Mouse (Mus musculus): ENCODE data around the gene Pign. TPM values are rescaled to one million over a fixed set of nuclear protein-coding genes. Genes with fewer than 3 reads are reported as not detected.

Pign gene
- polyA plus RNA-seq, 1 experiment from 2014 or later = 14.8 TPM

GRCm38 (mm10) chr1:105553130-105553529 lies 110.3 kb downstream of the Pign start:
- H3K36me3 ChIP-seq (ENCODE audit: control insufficient read depth, insufficient read depth, low read length) = no peaks in the 10 kb centered on the region
- no peak overlapping the region for H3K4me3 ChIP-seq (ENCODE audit: low read depth, low read length)
- no peak overlapping the region for H3K4me2 ChIP-seq
- no peaks in the 10 kb centered on the region for H3K27me3 ChIP-seq (ENCODE audit: control insufficient read depth, insufficient read depth, low read length)
- H3K27ac ChIP-seq (ENCODE audit: low read depth, low read length) = no peak overlapping the region
- H3K9me3 ChIP-seq (replicated peaks; ENCODE audit: control insufficient read depth, low read length) = no peaks in the 10 kb centered on the region
- 85% methylated on average over 3 of the region's 3 CpGs for WGBS (ENCODE audit: insufficient replicate concordance)
- H3K4me1 ChIP-seq (ENCODE audit: control insufficient read depth, insufficient read depth, low read length) = no peaks in the 10 kb centered on the region
- no peak for ATAC-seq (replicated peaks; ENCODE audit: insufficient number of reproducible peaks, low FRiP score, low TSS enrichment)
- no peak overlapping the region for H3K9ac ChIP-seq (ENCODE audit: low read depth, low read length)

- Histone ChIP-seq H3K9me3 (replicated peaks; ENCODE audit: control insufficient read depth, low read length) (no peaks in the 10 kb centered on the region), H3K9ac (ENCODE audit: low read depth, low read length) (no peak overlapping the region), H3K27ac (ENCODE audit: low read depth, low read length) (no peak overlapping the region), H3K36me3 (ENCODE audit: control insufficient read depth, insufficient read depth, low read length) (no peaks in the 10 kb centered on the region), H3K27me3 (ENCODE audit: control insufficient read depth, insufficient read depth, low read length) (no peaks in the 10 kb centered on the region), H3K4me3 (ENCODE audit: low read depth, low read length) (no peak overlapping the region), H3K4me1 (ENCODE audit: control insufficient read depth, insufficient read depth, low read length) (no peaks in the 10 kb centered on the region), H3K4me2 (no peak overlapping the region)
- ATAC-seq (replicated peaks; ENCODE audit: insufficient number of reproducible peaks, low FRiP score, low TSS enrichment) = no peak
Observed at GRCm38 (mm10) chr1:105550163-105550562, 113.3 kb downstream of the Pign start.

DNA sequence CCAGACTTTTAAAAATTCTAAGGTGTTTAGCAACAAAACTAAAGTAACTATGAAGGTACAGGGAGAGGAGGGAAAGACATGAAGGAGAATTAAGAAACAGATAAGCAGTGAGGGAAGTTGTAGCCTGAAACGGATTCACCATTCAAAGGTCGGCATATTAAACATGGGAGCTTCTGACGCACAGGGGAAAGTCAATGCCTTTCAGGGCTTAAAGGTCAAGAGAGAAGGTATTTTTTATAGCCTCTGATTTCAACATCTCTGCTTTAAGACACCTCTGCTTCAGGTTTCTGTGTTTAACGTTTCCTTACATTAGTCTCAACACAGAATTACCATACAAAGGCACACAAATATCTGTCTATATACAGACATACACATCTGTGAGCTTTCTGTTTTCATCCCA lies 113.8 kb downstream of the Pign start:
- H3K4me1 ChIP-seq (ENCODE audit: control insufficient read depth, insufficient read depth, low read length) = no peaks in the 10 kb centered on the region
- H3K4me2 ChIP-seq = no peak overlapping the region
- no peaks in the 10 kb centered on the region for H3K27me3 ChIP-seq (ENCODE audit: control insufficient read depth, insufficient read depth, low read length)
- 85% methylated on average over 4 of the region's 4 CpGs for WGBS (ENCODE audit: insufficient replicate concordance)
- no peaks in the 10 kb centered on the region for H3K9me3 ChIP-seq (replicated peaks; ENCODE audit: control insufficient read depth, low read length)
- H3K27ac ChIP-seq (ENCODE audit: low read depth, low read length) = no peak overlapping the region
- no peak for ATAC-seq (replicated peaks; ENCODE audit: insufficient number of reproducible peaks, low FRiP score, low TSS enrichment)
- no peak overlapping the region for H3K4me3 ChIP-seq (ENCODE audit: low read depth, low read length)
- no peak overlapping the region for H3K9ac ChIP-seq (ENCODE audit: low read depth, low read length)
- no peaks in the 10 kb centered on the region for H3K36me3 ChIP-seq (ENCODE audit: control insufficient read depth, insufficient read depth, low read length)

- no peak overlapping the region for H3K4me2 ChIP-seq
- H3K27me3 ChIP-seq (ENCODE audit: control insufficient read depth, insufficient read depth, low read length) = no peaks in the 10 kb centered on the region
- peaks cover 8% of the 10 kb centered on the region for H3K36me3 ChIP-seq (ENCODE audit: control insufficient read depth, insufficient read depth, low read length)
- H3K27ac ChIP-seq (ENCODE audit: low read depth, low read length) = no peak overlapping the region
- ATAC-seq (replicated peaks; ENCODE audit: insufficient number of reproducible peaks, low FRiP score, low TSS enrichment) = no peak
- H3K9ac ChIP-seq (ENCODE audit: low read depth, low read length) = no peak overlapping the region
- H3K4me3 ChIP-seq (ENCODE audit: low read depth, low read length) = no peak overlapping the region
- 83% methylated on average over 1 of the region's 1 CpGs for WGBS (ENCODE audit: insufficient replicate concordance)
- H3K9me3 ChIP-seq (replicated peaks; ENCODE audit: control insufficient read depth, low read length) = no peaks in the 10 kb centered on the region
- no peaks in the 10 kb centered on the region for H3K4me1 ChIP-seq (ENCODE audit: control insufficient read depth, insufficient read depth, low read length)
Observed at GRCm38 (mm10) chr1:105543051-105543450, 120.4 kb downstream of the Pign start.

GRCm38 (mm10) chr1:105523768-105524167 lies 139.7 kb downstream of the Pign start:
- 49% methylated on average over 2 of the region's 2 CpGs for WGBS (ENCODE audit: insufficient replicate concordance)
- H3K36me3 ChIP-seq (ENCODE audit: control insufficient read depth, insufficient read depth, low read length) = peaks cover 4% of the 10 kb centered on the region; the same call in 1 of the 2 replicates
- no peak overlapping the region for H3K27ac ChIP-seq (ENCODE audit: low read depth, low read length)
- no peak overlapping the region for H3K4me3 ChIP-seq (ENCODE audit: low read depth, low read length)
- no peak for ATAC-seq (replicated peaks; ENCODE audit: insufficient number of reproducible peaks, low FRiP score, low TSS enrichment)
- no peak overlapping the region for H3K4me2 ChIP-seq
- H3K9ac ChIP-seq (ENCODE audit: low read depth, low read length) = no peak overlapping the region
- no peaks in the 10 kb centered on the region for H3K27me3 ChIP-seq (ENCODE audit: control insufficient read depth, insufficient read depth, low read length)
- no peaks in the 10 kb centered on the region for H3K4me1 ChIP-seq (ENCODE audit: control insufficient read depth, insufficient read depth, low read length)
- H3K9me3 ChIP-seq (replicated peaks; ENCODE audit: control insufficient read depth, low read length) = no peaks in the 10 kb centered on the region

- 75% methylated on average over 2 of the region's 2 CpGs for WGBS (ENCODE audit: insufficient replicate concordance)
- H3K9ac ChIP-seq (ENCODE audit: low read depth, low read length) = no peak overlapping the region
- peaks cover 4% of the 10 kb centered on the region; the same call in 1 of the 2 replicates for H3K36me3 ChIP-seq (ENCODE audit: control insufficient read depth, insufficient read depth, low read length)
- no peak for ATAC-seq (replicated peaks; ENCODE audit: insufficient number of reproducible peaks, low FRiP score, low TSS enrichment)
- H3K27ac ChIP-seq (ENCODE audit: low read depth, low read length) = no peak overlapping the region
- no peak overlapping the region for H3K4me3 ChIP-seq (ENCODE audit: low read depth, low read length)
- no peaks in the 10 kb centered on the region for H3K9me3 ChIP-seq (replicated peaks; ENCODE audit: control insufficient read depth, low read length)
- H3K4me2 ChIP-seq = no peak overlapping the region
- no peaks in the 10 kb centered on the region for H3K4me1 ChIP-seq (ENCODE audit: control insufficient read depth, insufficient read depth, low read length)
- H3K27me3 ChIP-seq (ENCODE audit: control insufficient read depth, insufficient read depth, low read length) = no peaks in the 10 kb centered on the region
Observed at GRCm38 (mm10) chr1:105522321-105522720, 141.2 kb downstream of the Pign start.

DNA sequence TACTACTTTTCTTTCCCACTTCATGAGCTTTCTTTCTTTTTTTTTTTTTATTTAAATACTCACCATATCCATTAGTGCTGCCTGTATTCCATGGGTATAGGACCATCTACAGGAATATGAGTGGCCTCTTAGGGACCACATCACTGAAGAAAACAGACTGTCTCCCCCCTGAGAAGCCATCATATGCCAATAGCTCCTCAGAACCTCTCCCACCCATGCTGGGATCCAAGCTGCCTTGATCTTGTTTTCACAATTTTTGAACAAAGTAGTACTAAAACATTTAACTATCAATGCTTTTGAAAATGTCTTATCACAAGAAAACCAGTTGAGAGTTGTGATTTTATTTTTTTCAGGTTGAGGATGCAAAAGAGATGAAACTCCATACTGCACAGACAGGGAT lies 145.4 kb downstream of the Pign start:
- H3K4me3 ChIP-seq (ENCODE audit: low read depth, low read length) = no peak overlapping the region
- no peak overlapping the region for H3K9ac ChIP-seq (ENCODE audit: low read depth, low read length)
- H3K4me1 ChIP-seq (ENCODE audit: control insufficient read depth, insufficient read depth, low read length) = no peaks in the 10 kb centered on the region
- no peaks in the 10 kb centered on the region for H3K27me3 ChIP-seq (ENCODE audit: control insufficient read depth, insufficient read depth, low read length)
- no peaks in the 10 kb centered on the region for H3K9me3 ChIP-seq (replicated peaks; ENCODE audit: control insufficient read depth, low read length)
- no peak for ATAC-seq (replicated peaks; ENCODE audit: insufficient number of reproducible peaks, low FRiP score, low TSS enrichment)
- H3K4me2 ChIP-seq = no peak overlapping the region
- peaks cover 4% of the 10 kb centered on the region; the same call in 1 of the 2 replicates for H3K36me3 ChIP-seq (ENCODE audit: control insufficient read depth, insufficient read depth, low read length)
- H3K27ac ChIP-seq (ENCODE audit: low read depth, low read length) = no peak overlapping the region

DNA sequence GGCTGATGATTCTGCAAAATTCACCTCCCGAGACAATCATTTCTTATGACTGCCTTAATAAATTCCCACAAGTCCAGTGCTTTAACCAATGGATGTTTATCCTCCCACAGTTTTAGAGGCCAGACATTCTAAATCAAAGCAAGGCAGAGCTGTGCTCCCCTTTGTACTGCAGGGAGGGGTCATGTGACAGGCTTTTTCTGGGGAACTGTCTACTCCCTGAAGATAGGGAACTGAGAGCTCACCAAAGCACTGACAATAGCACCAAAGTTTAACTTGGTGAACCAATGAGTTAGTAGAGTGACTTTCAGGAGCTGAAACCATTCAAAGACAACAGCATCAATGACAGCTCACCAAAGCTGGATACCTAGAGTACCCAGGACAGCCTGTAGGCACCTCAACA lies 156.4 kb downstream of the Pign start:
- Histone ChIP-seq H3K4me2 (no peak overlapping the region), H3K27me3 (ENCODE audit: control insufficient read depth, insufficient read depth, low read length) (no peaks in the 10 kb centered on the region), H3K9me3 (replicated peaks; ENCODE audit: control insufficient read depth, low read length) (no peaks in the 10 kb centered on the region), H3K36me3 (ENCODE audit: control insufficient read depth, insufficient read depth, low read length) (no peaks in the 10 kb centered on the region), H3K4me3 (ENCODE audit: low read depth, low read length) (no peak overlapping the region), H3K27ac (ENCODE audit: low read depth, low read length) (no peak overlapping the region), H3K9ac (ENCODE audit: low read depth, low read length) (no peak overlapping the region), H3K4me1 (ENCODE audit: control insufficient read depth, insufficient read depth, low read length) (no peaks in the 10 kb centered on the region)
- no peak for ATAC-seq (replicated peaks; ENCODE audit: insufficient number of reproducible peaks, low FRiP score, low TSS enrichment)
- 84% methylated on average over 1 of the region's 1 CpGs for WGBS (ENCODE audit: insufficient replicate concordance)

DNA sequence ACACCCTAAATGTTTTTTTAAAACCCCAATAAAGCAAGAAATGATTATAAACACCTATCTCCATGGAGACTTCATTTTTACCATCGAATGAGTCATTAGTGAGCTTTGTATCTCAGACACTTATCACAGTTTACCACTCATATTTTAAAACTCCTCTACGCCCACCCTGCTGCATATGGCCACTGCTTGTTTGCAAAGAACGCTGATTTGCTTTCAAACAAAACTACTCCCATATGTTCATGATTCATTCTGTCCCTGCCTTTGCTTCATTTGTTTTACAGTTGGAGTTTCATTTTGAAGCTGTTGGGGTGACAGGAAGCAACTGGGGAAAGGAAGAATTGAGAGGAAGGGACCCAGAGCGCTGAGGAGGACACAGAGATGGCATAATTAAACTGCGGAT lies 170.9 kb downstream of the Pign start:
- 76% methylated on average over 5 of the region's 5 CpGs for WGBS (ENCODE audit: insufficient replicate concordance)
- H3K36me3 ChIP-seq (ENCODE audit: control insufficient read depth, insufficient read depth, low read length) = no peaks in the 10 kb centered on the region

More for the DNA sequence above, 170.9 kb downstream of the Pign start:
- no peaks in the 10 kb centered on the region for H3K27me3 ChIP-seq (ENCODE audit: control insufficient read depth, insufficient read depth, low read length)
- H3K4me1 ChIP-seq (ENCODE audit: control insufficient read depth, insufficient read depth, low read length) = no peaks in the 10 kb centered on the region
- no peaks in the 10 kb centered on the region for H3K9me3 ChIP-seq (replicated peaks; ENCODE audit: control insufficient read depth, low read length)
- ATAC-seq (replicated peaks; ENCODE audit: insufficient number of reproducible peaks, low FRiP score, low TSS enrichment) = no peak
- H3K27ac ChIP-seq (ENCODE audit: low read depth, low read length) = no peak overlapping the region
- no peak overlapping the region for H3K9ac ChIP-seq (ENCODE audit: low read depth, low read length)
- H3K4me2 ChIP-seq = no peak overlapping the region
- H3K4me3 ChIP-seq (ENCODE audit: low read depth, low read length) = no peak overlapping the region

Data from heart, embryonic 11.5 days (tissue).